Mouse (Mus musculus) gastrocnemius, adult 18-20 months (tissue): ENCODE data around the gene Col4a2. TPM values are rescaled to one million over a fixed set of nuclear protein-coding genes. Genes with fewer than 3 reads are reported as not detected.

ENCODE experiments used
- DNase-seq: peaks from one replicate; pipeline ENCODE4 v3.0.0; 2021; ENCODE audit warnings: low spot score
- total RNA-seq, 2 experiments: library from RNA; stranded (reverse); gene quantifications; 2 replicates each; pipeline ENCODE4 v1.2.3; 2021

Col4a2 gene
- total RNA-seq, 2 experiments from 2014 or later: 37.4 to 50.2 TPM

GRCm38 (mm10) chr8:11322724-11323585 lies 10.3 kb downstream of the Col4a2 start:
- DNase-seq: no peak

DNA sequence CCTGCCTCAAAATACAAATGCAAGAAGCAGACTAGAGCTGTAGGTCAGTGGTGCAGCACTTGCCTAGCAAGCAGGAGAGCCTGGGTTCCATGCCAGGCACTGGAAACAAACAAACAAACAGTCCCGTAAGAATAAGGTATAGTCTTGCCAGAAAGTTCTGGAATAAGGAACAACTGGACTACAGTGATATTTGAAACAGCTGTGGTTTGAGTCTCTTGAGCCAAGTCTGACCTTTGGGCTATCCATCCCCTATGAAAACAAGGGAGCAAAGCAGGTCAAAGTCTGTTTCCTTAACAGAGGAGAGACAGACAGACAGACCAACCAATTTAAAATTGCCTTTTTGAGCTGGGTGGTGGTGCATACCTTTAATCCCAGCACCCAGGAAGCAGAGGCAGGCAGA lies 11.1 kb downstream of the Col4a2 start:
- no peak for DNase-seq

- no peak for DNase-seq
Observed at GRCm38 (mm10) chr8:11324801-11325395, 12.3 kb downstream of the Col4a2 start.

- DNase-seq: no peak
Observed at GRCm38 (mm10) chr8:11327298-11327697, 14.7 kb downstream of the Col4a2 start.

- no peak for DNase-seq
Observed at GRCm38 (mm10) chr8:11327722-11328417, 15.3 kb downstream of the Col4a2 start.

DNA sequence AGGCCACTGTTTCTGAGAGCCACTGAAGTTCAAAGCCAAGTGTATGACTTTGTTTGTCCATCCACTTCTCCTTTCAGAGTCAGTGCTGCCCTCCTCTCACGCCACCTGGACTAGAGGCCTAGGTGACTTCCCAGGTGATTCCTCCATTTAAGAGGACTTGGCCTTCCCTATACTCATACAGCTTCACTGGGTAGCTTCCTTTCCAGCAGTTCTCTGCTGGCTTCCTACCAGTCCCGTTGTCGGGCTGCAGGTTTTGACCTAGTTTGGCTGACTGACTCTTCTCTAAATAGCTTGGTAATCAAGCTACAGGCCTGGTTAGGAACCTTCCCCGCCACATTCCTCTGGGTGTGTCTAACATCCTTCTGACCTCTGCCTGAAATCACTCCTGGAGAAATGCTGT lies 19.0 kb downstream of the Col4a2 start:
- peak; percentile 65 for DNase-seq

DNA sequence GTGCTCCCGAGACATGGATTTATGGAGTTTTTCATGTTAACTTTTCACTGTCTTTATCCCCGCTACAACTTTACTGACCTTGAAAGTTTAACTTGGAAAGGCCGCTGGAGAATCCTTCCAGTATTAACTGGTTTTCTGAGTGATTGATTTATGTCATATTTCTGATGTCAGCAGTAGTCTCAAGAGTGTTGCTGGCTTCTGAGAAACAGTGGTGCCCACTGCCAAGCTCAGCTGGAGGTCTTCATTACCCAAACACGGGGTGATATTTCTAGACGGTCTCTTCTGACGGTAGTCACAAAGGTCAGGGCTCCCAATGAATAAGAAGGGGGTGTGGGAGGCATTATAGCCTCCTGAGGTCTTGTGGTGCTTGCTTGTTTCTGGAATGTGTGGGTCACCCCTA lies 21.1 kb downstream of the Col4a2 start:
- no peak for DNase-seq

GRCm38 (mm10) chr8:11334493-11334892 lies 21.9 kb downstream of the Col4a2 start:
- DNase-seq: no peak

DNA sequence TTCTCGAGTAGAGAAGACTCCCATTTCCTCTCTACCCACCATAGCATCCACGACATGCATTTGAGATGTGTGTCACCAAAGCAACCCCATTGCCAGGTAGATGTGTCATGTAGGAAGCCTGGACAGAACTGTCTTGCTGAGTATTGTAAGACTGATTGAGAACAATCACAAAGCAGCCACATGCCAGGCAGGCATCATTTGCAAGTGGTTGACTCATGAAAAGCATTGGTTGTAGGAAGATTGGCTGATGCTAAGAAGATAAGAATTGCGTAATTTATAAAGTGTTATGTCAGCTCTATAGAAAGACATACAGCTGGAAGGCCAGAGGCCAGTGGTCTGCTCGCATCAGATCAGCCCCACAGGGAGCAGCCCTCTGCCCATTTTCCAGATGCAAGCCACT lies 22.6 kb downstream of the Col4a2 start:
- no peak for DNase-seq

DNA sequence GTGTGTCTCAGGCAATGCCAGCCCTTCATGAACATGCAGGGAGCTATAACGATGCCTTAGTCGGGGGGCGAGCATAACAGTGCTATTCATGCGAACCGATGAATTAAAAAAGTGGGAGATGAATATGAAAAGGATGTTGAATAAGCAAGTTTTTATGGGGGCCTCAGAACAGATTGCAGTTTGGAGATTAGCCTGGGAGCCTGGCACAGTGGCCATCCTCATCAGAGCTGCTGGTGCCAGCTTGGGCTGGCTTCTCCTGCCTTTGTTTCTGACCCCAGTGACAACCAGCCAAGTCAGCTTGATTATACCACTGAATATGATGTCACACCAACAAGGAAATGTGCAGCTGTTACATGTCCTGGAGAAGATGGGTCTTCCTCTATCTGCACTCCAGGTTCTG lies 23.7 kb downstream of the Col4a2 start:
- DNase-seq: no peak

- DNase-seq: no peak
Observed at GRCm38 (mm10) chr8:11337642-11338041, 25.0 kb downstream of the Col4a2 start.

- DNase-seq: no peak
Observed at GRCm38 (mm10) chr8:11338507-11338906, 25.9 kb downstream of the Col4a2 start.

GRCm38 (mm10) chr8:11340310-11341110 lies 27.9 kb downstream of the Col4a2 start:
- peak; percentile 42 for DNase-seq

DNA sequence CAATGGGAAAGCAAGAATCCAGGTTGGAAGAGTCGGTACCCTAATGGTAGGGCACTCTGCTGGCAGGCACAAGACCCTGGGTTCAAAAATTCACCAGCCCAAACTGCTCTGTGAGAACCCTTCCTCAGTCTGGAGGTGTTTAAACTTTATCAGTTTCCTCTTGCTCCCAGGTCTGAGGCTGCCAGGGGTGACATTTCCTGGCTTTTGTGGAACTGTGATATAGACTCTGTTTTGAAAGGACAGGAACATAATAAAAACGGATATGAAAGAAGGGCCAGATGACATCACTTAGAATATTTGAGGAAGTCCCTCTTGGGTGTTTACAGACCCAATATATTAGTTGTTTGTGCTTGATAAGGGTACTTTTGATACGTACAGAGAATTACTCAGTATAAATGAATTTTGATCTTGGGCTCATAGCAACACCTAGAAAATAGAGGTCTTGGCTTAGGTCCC lies 28.5 kb downstream of the Col4a2 start:
- DNase-seq: no peak

GRCm38 (mm10) chr8:11344459-11344858 lies 31.9 kb downstream of the Col4a2 start:
- DNase-seq: no peak

GRCm38 (mm10) chr8:11346225-11346624 lies 33.6 kb downstream of the Col4a2 start:
- DNase-seq: no peak

GRCm38 (mm10) chr8:11347699-11348098 lies 35.1 kb downstream of the Col4a2 start:
- DNase-seq: no peak

DNA sequence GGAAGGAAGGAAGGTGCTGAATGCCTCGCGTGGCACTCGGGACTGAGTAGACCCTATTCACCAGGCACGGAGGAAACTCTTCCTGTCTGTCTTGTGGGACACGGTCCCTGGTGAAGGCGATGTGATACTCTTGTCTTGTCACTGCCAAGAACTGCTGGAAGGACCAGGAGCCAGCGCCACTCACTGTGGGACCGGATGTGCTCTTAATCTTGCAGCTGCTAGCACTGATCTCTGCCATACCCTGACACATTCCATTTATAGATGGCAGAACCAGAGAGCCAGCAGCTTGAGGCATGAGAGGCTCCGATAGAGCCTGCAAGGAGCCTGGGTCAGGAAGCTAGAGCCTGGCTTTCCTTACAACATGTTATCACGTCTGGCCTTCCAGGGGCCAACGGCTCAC lies 36.0 kb downstream of the Col4a2 start:
- DNase-seq: peak; percentile 79

- no peak for DNase-seq
Observed at GRCm38 (mm10) chr8:11351355-11351754, 38.8 kb downstream of the Col4a2 start.

GRCm38 (mm10) chr8:11352514-11352913 lies 39.9 kb downstream of the Col4a2 start:
- DNase-seq: no peak

DNA sequence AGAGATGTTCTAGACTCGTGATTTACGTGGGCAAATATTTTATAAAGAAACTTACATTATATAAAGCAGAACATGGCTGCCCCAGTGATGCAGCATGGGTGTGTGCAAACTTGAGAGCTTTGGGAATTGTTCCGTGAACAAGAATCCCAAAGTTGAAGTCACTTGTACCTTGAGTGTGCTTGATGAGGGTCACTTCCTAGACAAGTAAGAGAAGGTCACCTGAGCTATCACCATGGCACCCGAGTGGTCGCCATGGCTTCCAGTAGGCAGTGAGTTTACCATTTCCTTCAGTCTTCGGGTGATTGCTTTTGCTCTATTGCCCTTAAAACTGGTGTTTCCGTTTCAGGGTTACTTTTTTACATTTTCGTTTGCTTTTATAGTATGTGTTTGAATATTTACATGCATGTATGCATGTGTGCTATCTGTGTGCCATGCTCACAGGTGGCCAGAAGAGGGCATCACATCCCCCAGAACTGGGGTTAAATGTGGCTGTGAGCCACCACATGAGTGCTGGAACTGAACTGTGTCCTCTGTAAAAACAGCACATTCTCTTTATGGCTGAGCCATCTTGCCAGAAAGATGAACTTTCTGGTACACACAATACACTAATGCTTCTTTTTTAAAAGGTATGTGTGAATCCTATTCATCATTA lies 42.3 kb downstream of the Col4a2 start:
- no peak for DNase-seq
